Mouse (Mus musculus) E14TG2a.4 (cell line): ENCODE results near the gene Tbc1d30.

Source experiments
- CTCF ChIP-seq: conservative IDR thresholded peaks from 2 replicates; pipeline ENCODE4 v1.5.1; 2014; ENCODE audit warnings: low read length
- NANOG ChIP-seq: IDR thresholded peaks from 2 replicates; pipeline ENCODE4 v1.6.1; 2014; ENCODE audit warnings: borderline replicate concordance, low read length, mixed read lengths
- POU5F1 ChIP-seq: IDR thresholded peaks from 2 replicates; pipeline ENCODE4 v1.6.1; 2014; ENCODE audit warnings: low read length, borderline replicate concordance

GRCm38 (mm10) chr10:121316361-121316760 is 34.7 kb downstream of the Tbc1d30 start:
- TF ChIP-seq CTCF (no peak), POU5F1 (no peak), NANOG (no peak)
